Mouse (Mus musculus): ENCODE results near the gene 9430015G10Rik.

Gene 9430015G10Rik

DNA sequence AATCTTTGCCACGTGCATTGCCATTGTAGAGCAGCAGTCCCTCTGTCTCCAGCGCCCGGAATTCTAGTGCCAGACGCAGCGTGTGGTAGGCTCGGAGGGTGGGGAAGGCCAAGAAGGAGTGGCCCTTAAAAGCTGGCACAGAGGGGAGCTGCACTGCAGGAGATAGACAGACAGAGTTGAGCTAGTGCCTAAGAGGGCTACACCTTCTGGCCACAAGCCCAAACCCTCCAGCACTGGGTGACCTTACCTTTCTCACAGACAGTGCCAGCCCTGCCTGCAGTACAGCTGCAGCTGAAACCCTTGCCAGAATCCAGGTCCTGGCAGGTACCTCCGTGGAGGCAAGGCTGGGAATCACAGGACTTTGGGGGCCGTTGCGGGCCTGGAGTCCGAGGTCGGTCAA, 62.0 kb downstream of the 9430015G10Rik start:
- no peak for DNase-seq (ENCODE audit: low spot score in 2 of 2)

All from urinary bladder, adult 18-20 months (tissue).